Mouse (Mus musculus): ENCODE measurements around the gene Trip10.

DNA sequence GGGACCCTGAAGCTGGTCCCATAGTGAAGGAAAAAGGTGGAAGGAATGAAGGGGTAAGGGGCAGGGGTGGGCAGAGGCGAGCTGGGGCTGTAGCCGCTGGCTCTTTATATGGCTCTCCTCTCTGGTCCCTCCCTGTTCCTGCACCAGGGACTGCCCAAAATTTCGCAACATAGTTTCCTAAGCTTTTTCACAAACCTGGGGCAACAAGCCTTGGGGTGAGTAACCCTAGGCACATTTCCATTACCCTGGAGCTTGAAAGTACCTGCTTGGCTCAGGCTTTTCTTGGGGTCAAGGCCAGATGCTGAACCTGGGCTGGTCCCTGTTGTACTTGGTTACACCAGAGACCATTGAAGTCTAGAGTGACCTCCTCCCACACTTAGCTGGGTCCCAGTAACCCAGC is 21.2 kb upstream of the Trip10 start, which contains the start of gene C3:
- no peak for TF ChIP-seq TAL1 (IDR thresholded peaks at IDR 0.05; ENCODE audit: low read length)
- no peak for TF ChIP-seq GATA1 (IDR thresholded peaks at IDR 0.05; ENCODE audit: low read length)

All from erythroblast, embryonic 14.5 days (primary cell).